Mouse (Mus musculus) small intestine, adult 2 months (tissue): ENCODE measurements around the gene H2afy2.

Source experiments
- CTCF ChIP-seq: fragments of 200-500 bp; IDR thresholded peaks from 2 replicates; pipeline ENCODE4 v1.5.1; 2012; ENCODE audit warnings: low read depth, mild to moderate bottlenecking, control low read depth, inconsistent platforms, low read length, moderate library complexity, mixed read lengths; ENCODE audit not compliant: insufficient replicate concordance, insufficient read length; ENCODE audit errors: extremely low read depth
- POLR2A ChIP-seq: fragments of 200-500 bp; IDR thresholded peaks from 2 replicates; pipeline ENCODE4 v1.6.1; 2012; ENCODE audit warnings: low read depth, mild to moderate bottlenecking, control low read depth, inconsistent platforms, low read length, moderate library complexity

- TF ChIP-seq CTCF (no peak), POLR2A (no peak)
Observed at GRCm38 (mm10) chr10:61793015-61793414, 9.1 kb upstream of the H2afy2 start.
